Mouse (Mus musculus) T-helper 1 cell (primary cell): ENCODE results near the gene Gxylt2.

Experiments used
- in situ Hi-C: fragments of 300-600 bp; cut with MboI, MseI; formaldehyde crosslinking; loops from one replicate; pipeline ENCODE4 v1.15.1; 2025; ENCODE audit warnings: high pct_unique_total_duplicates

Gene Gxylt2

GRCm38 (mm10) chr6:100710866-100711265, 6.3 kb downstream of the Gxylt2 start:
- in situ Hi-C loops = no loop called here

- in situ Hi-C loops = no loop called here
Observed at GRCm38 (mm10) chr6:100715296-100715828, 10.8 kb downstream of the Gxylt2 start.

- in situ Hi-C loops = no loop called here
Observed at GRCm38 (mm10) chr6:100716152-100716551, 11.6 kb downstream of the Gxylt2 start.

- in situ Hi-C loops = no loop called here
Observed at GRCm38 (mm10) chr6:100716817-100717216, 12.3 kb downstream of the Gxylt2 start.

GRCm38 (mm10) chr6:100720098-100720501, 15.6 kb downstream of the Gxylt2 start:
- in situ Hi-C loops = no loop called here

GRCm38 (mm10) chr6:100720882-100721721, 16.6 kb downstream of the Gxylt2 start:
- in situ Hi-C loops = no loop called here

- in situ Hi-C loops = loop anchor here (10.0 kb wide), 1 partner anchor 1703 kb away; no protein-coding TSS in a partner anchor
Observed at GRCm38 (mm10) chr6:100731996-100732375, 27.5 kb downstream of the Gxylt2 start.

- in situ Hi-C loops = loop anchor here (10.0 kb wide), 1 partner anchor 1702 kb away; no protein-coding TSS in a partner anchor
Observed at GRCm38 (mm10) chr6:100732376-100733021, 28.0 kb downstream of the Gxylt2 start.

GRCm38 (mm10) chr6:100733218-100733617, 28.7 kb downstream of the Gxylt2 start:
- in situ Hi-C loops = loop anchor here (10.0 kb wide), 1 partner anchor 1702 kb away; no protein-coding TSS in a partner anchor

GRCm38 (mm10) chr6:100734321-100734720, 29.8 kb downstream of the Gxylt2 start:
- in situ Hi-C loops = loop anchor here (10.0 kb wide), 1 partner anchor 1700 kb away; no protein-coding TSS in a partner anchor

GRCm38 (mm10) chr6:100758431-100759208, 54.1 kb downstream of the Gxylt2 start:
- in situ Hi-C loops = no loop called here

- in situ Hi-C loops = no loop called here
Observed at GRCm38 (mm10) chr6:100767756-100768155, 63.2 kb downstream of the Gxylt2 start.

- in situ Hi-C loops = no loop called here
Observed at GRCm38 (mm10) chr6:100775923-100776505, 71.5 kb downstream of the Gxylt2 start.

- in situ Hi-C loops = no loop called here
Observed at GRCm38 (mm10) chr6:100778595-100778994, 74.1 kb downstream of the Gxylt2 start.

GRCm38 (mm10) chr6:100780421-100780820, 75.9 kb downstream of the Gxylt2 start:
- in situ Hi-C loops = no loop called here

- in situ Hi-C loops = no loop called here
Observed at GRCm38 (mm10) chr6:100781644-100782043, 77.1 kb downstream of the Gxylt2 start.

- in situ Hi-C loops = no loop called here
Observed at GRCm38 (mm10) chr6:100787726-100788125, 83.2 kb downstream of the Gxylt2 start.

- in situ Hi-C loops = no loop called here
Observed at GRCm38 (mm10) chr6:100789161-100789560, 84.6 kb downstream of the Gxylt2 start.

- in situ Hi-C loops = no loop called here
Observed at GRCm38 (mm10) chr6:100792055-100792659, 87.6 kb downstream of the Gxylt2 start.

GRCm38 (mm10) chr6:100792973-100793769, 88.6 kb downstream of the Gxylt2 start:
- in situ Hi-C loops = no loop called here
